Mouse (Mus musculus): ENCODE measurements around the gene Hivep1.

The Hivep1 gene

GRCm38 (mm10) chr13:42075546-42075945 lies 23.7 kb downstream of the Hivep1 start:
- DNase-seq (ENCODE audit: low spot score): no peak

DNA sequence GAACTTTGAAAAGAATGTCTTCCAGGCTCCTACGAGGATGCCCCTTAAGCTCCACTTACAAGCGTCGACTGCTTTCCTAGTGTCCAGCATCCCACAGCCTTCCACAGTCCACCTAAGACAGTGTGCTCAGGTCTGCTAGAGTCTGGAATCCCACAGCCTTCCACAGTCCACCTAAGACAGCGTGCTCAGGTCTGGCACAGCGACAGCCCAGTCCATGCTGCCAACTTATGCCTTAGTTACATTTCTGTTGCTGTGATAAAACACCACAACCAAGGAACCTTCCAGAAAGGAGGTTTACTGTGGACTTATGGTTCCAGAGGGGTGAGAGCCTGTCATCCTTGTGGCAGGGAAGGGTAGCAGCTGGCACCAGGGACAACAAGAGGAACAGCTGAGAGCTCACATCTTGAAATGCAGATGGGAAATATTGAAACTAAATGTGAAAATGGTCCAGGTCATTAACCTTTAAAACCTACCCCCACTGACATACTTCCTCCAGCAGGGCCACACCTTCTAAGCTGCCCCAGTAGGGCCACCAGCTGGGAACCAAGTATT lies 25.0 kb downstream of the Hivep1 start:
- DNase-seq (ENCODE audit: low spot score): no peak

- no peak for DNase-seq (ENCODE audit: low spot score)
Observed at GRCm38 (mm10) chr13:42077629-42078028, 25.8 kb downstream of the Hivep1 start.

- no peak for DNase-seq (ENCODE audit: low spot score)
Observed at GRCm38 (mm10) chr13:42080131-42080916, 28.5 kb downstream of the Hivep1 start.

- no peak for DNase-seq (ENCODE audit: low spot score)
Observed at GRCm38 (mm10) chr13:42088339-42088738, 36.5 kb downstream of the Hivep1 start.

DNA sequence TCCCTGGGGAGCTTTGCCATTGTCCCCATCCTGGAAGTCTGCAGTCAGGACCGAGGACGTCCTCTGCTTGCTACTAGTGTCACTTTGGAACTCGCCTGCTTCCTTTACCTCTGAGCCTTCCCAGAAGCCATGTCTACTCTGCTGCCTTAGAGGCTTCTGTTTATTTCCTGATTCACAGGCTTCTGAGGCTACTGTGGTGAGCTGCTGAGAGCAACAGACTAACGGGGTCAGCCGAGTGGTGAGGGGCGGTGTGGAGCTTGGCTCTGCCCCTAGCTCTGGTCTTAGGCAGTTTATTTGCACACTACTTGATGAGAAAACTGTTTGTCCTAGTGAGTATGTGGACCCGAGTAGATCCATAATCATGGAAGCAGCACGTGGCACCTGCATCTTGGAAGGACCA lies 37.2 kb downstream of the Hivep1 start:
- DNase-seq (ENCODE audit: low spot score): no peak

- DNase-seq (ENCODE audit: low spot score): no peak
Observed at GRCm38 (mm10) chr13:42090751-42091150, 38.9 kb downstream of the Hivep1 start.

DNA sequence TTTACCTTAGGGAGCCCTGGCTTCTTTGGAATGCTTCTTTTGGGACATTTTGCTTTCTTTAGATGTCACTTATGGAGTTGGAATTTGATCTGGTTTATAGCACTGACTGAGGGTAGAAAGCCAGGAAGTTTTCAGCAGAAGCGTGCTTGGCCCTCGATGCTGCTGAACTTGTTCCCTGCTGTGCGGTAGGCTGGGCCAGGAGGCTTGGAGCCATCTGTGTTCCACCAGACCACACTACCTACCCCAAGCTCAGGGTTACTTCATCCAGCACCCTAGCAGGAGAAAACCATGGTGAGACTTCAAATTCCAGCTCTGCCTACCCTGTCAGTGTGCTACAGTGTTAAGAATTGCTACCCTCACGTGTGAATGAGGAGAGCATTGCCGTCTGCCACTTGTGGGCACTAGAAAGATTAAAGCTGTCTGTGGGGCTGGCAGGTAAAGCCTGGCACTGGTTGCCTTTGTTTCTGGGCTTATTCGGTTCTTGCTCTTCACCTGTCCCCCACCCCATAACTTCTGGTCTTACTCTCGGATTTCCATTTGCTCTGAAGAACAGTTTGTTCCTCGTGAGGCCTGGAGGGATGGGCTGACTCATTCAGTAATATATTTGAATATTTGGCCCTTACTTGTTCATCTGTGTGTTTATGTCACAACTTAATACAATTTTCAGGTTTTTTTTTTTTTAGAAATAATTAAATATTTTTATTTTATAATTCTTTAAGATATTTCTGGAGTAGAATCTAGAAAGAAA lies 40.7 kb downstream of the Hivep1 start:
- no peak for DNase-seq (ENCODE audit: low spot score)

DNA sequence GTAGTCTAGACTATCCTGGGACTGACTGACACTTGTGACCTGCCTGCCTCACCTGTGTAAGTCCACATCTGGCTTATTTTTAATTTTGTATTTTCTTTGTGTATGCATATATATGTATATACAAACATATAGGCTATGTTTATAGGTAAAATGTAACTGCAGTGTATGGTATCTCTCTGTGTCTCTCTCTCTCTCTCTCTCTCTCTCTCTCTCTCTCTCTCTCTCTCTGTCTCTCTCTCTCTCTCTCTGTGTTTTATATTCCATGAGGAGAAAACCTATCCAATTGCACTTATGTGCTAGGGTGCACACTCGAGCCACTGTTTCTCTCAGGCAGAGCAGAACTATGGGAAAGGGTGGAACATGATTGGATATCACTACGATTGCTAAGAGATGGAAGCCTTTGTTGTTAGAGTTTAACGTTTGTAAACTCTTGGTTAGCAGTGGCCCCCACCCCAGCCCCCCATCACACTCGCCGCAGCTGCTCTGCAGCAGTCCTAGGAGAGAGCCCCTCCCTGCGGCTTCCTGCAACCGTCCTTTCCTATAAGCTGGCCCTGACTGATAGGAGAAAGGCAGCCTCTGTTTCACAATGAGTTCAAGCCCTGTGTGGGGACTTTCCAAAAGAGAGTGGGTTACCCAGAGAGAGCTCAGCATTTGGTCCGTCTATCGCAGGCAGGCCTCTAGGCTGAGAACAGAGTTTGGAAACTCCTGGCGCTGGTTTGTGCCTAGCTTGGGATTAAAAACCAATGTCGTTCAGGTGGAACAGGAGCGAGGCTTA lies 41.6 kb downstream of the Hivep1 start:
- no peak for DNase-seq (ENCODE audit: low spot score)

DNA sequence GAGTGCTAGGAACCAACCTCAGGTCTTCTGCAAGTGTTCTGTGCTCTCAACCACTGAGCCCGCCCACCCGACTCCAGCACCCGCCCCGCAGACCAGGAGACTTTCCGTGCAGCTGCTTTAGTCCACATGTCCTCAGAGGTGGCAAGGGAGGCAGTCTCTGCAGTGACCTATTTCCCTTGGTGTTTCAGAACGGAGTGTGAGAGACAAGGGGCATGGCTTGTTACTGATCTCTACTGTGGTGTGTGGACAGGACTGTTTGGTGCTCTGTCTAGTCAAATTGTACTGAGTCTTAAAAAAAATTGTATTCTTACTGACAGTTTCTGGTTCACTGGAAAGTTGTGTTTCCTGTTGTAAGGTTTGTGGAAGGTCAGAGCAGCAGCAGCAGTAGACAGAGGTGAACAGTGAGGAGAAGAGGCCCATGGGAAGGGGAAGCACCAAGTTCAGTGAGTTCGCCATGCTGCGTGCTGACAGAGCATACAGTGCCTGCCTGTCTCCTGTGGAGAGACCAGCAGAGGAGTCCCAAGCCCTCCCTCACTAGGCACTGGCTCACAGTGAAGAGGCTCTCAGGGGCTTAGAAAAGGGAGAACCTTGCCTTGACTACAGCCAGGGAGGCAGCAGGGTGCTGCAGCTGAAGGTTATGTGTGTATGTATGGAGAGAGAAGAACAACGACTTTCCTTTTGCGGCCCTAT lies 44.1 kb downstream of the Hivep1 start:
- no peak for DNase-seq (ENCODE audit: low spot score)

DNA sequence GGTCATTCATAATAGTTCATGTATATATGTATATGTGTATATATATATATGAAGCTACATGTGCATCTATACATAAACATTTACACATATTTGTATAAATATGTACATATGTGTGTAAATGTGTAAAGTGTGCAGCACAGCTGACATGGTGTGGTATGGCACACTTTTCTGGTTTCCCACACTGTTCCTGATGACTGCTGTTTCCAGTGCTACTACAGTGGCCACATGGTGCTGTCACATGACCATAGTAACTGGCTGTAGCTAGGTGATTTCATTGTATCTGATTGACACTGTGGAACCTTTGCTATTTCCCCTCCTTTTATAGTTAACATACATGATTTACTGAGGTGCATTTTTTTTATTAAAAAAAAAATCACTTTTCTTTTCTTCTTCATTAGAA lies 45.3 kb downstream of the Hivep1 start:
- no peak for DNase-seq (ENCODE audit: low spot score)

DNA sequence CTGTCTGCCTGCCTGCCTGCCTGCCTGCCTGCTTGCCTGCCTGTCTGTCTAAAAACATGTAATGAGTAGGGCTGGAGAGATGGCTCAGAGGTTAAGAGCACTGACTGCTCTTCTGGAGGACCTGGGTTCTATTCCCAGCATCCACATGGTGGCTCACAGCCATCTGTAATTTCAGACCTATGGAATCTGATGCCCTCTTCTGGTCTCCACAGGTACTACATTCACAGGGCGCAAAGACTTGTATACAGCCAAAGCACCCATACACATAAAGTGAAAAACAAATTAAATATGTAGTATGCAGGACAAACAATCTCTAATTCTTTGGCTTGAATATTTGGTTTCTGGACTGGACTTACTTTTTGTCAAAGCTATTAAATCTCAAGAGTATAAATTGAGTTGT lies 46.7 kb downstream of the Hivep1 start:
- no peak for DNase-seq (ENCODE audit: low spot score)

- no peak for DNase-seq (ENCODE audit: low spot score)
Observed at GRCm38 (mm10) chr13:42099523-42099922, 47.7 kb downstream of the Hivep1 start.

DNA sequence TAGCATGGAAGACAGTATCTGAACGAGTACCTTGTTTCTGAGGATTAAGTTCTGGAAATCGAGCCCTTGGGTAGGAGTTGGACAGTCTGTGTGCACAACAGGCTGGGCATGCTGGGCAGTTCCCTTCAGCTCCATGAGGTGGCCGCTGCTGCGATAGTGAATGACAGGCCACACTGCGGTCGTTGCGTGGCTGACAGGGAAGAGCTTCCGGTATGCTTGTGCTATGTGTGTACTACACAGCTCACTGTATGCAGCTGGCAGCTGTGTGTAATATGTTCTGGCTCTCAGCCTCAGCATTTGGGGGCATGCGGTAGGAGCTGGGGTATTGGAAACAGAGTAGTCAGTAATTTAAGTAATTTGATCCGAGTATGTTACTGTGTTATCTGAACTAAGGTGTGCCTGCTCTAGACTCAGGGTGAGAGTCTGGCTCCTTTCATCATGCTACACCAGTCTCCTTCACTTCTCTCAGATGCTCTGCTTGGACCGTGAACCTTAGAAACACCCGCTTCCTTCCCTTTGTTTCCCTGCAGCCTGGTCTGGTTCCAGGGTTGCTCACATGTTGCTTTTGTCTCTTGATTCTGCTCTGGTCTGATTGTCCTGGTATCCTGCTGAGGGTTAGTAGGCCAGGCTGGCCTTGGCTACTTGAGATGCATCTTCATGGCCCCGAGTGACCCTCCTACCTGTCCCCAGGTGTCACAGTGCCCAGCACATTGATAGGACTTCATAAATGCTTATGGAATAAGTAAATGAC lies 49.8 kb downstream of the Hivep1 start:
- no peak for DNase-seq (ENCODE audit: low spot score)

GRCm38 (mm10) chr13:42102980-42103379 lies 51.2 kb downstream of the Hivep1 start:
- peak; percentile 77 for DNase-seq (ENCODE audit: low spot score)

- no peak for DNase-seq (ENCODE audit: low spot score)
Observed at GRCm38 (mm10) chr13:42103486-42104166, 51.8 kb downstream of the Hivep1 start.

DNA sequence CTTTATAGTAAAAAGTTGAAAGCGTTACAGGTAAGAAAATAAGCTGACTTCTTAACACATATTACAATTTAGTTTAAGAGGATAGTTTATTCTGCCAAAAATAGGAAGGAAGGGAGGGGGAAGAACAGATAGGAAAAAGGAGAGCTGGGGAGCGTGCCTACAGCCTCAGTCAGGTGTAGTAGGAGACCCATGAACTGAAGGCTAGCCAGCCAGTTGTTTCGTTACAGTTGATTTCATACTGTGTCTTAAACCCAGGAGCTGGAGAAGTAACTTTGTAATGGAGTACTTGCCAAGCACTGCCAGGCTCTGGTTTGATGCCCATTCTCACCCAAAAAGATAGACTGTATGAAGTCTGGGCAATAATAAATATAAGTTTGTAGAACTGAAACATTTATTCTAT lies 52.5 kb downstream of the Hivep1 start:
- no peak for DNase-seq (ENCODE audit: low spot score)

- no peak for DNase-seq (ENCODE audit: low spot score)
Observed at GRCm38 (mm10) chr13:42108483-42109215, 56.8 kb downstream of the Hivep1 start.

- no peak for DNase-seq (ENCODE audit: low spot score)
Observed at GRCm38 (mm10) chr13:42110416-42110815, 58.6 kb downstream of the Hivep1 start.

DNA sequence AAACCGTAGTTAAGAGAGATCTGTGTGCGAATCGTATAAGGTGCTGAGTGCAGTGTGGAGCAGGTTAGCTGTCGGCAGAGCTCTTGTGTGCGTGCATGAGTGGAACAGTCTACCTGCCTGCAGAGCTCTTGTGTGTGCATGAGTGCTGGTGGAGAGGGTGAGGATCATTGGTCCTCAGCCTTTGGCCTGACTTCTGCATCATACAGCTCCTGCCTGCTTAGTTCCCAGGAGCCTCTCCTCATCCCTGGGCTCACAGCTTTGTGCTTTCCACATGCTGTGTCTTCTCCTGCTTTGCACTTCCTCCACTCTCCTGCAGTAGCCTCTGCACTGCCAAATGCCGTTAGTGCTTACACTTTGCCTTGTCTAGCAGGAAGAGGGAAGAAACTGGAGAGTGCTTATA lies 60.2 kb downstream of the Hivep1 start:
- DNase-seq (ENCODE audit: low spot score): no peak
